Mouse (Mus musculus) hindbrain, embryonic 16.5 days (tissue): ENCODE results near the gene Rasa3. TPM values are rescaled to one million over a fixed set of nuclear protein-coding genes. Genes with fewer than 3 reads are reported as not detected.

Experiments
- ATAC-seq: fragments of 200-750 bp; cut with Nextera tagmentation; 2 replicates; pipeline ENCODE4 v1.8.0; 2017; ENCODE audit warnings: moderate TSS enrichment, moderate library complexity
- H3K27ac ChIP-seq: fragments of 300-500 bp; sonication (generic); 2 replicates; pipeline ENCODE4 v1.5.1; 2014; ENCODE audit warnings: low read depth, mild to moderate bottlenecking, control low read depth, low read length, moderate library complexity
- H3K27me3 ChIP-seq: fragments of 300-500 bp; sonication (generic); replicated peaks from 2 replicates; pipeline ENCODE4 v1.6.1; 2014; ENCODE audit warnings: low read length; ENCODE audit not compliant: control insufficient read depth, insufficient read depth
- H3K36me3 ChIP-seq: fragments of 300-500 bp; sonication (generic); 2 replicates; pipeline ENCODE4 v1.6.1; 2014; ENCODE audit warnings: mild to moderate bottlenecking, low read length, moderate library complexity, mixed read lengths; ENCODE audit not compliant: control insufficient read depth, insufficient read depth
- H3K4me1 ChIP-seq: fragments of 300-500 bp; sonication (generic); 2 replicates; pipeline ENCODE4 v1.6.1; 2014; ENCODE audit warnings: low read depth, low read length; ENCODE audit not compliant: control insufficient read depth, insufficient read depth
- H3K4me2 ChIP-seq: fragments of 300-500 bp; sonication (generic); 2 replicates; pipeline ENCODE4 v1.6.1; 2014; ENCODE audit warnings: mild to moderate bottlenecking, low read length, control low read depth, moderate library complexity
- H3K4me3 ChIP-seq: fragments of 300-500 bp; sonication (generic); 2 replicates; pipeline ENCODE4 v1.5.1; 2014; ENCODE audit warnings: mild to moderate bottlenecking, low read length, control low read depth, moderate library complexity
- H3K9ac ChIP-seq: fragments of 300-500 bp; sonication (generic); 2 replicates; pipeline ENCODE4 v1.6.1; 2014; ENCODE audit warnings: low read depth, mild to moderate bottlenecking, control low read depth, low read length, moderate library complexity
- H3K9me3 ChIP-seq: fragments of 300-500 bp; sonication (generic); 2 replicates; pipeline ENCODE4 v1.6.1; 2014; ENCODE audit warnings: mild to moderate bottlenecking, low read length, moderate library complexity; ENCODE audit not compliant: control insufficient read depth
- WGBS: fragments of 180-500 bp; shearing (Covaris S2); extraction: QIAGEN DNeasy Blood & Tissue Kit; methylation state at CpG from one replicate; pipeline ENCODE4 v1.1.7; 2014; 5-methylcytosine and 5-hydroxymethylcytosine counted together
- polyA plus RNA-seq: library from polyadenylated mRNA; unstranded; fragments of >200 nt; fragmentation: Nextera tagmentation; extraction: Ambion mirVana; gene quantifications from 2 replicates; pipeline ENCODE4 v1.2.1, GENCODE M21; 2015

Gene Rasa3
- polyA plus RNA-seq, 1 experiment from 2014 or later, result 43.5 TPM

DNA sequence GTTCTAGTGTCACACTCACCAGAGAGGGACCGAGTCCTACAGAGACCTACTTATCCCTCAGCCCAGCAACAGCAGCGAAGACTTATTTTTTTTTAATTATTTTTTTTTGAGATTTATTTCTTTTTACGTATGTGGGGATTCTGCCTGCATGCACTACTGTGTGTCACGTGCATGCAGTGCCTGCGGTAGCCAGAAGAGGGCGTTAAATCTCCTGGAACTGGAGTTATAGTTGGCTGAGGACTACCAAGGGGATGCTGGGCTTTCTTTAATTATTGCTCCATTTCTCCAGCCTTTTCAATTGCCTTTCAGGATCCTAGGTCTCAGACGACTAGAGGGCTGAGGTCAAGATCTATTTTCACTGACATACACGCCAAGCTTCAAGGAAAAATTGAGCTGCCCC is 74.8 kb downstream of the Rasa3 start:
- Histone ChIP-seq H3K4me1 (no peaks in the 10 kb centered on the region), H3K27me3 (no peaks in the 10 kb centered on the region), H3K9me3 (no peaks in the 10 kb centered on the region), H3K4me3 (no peak overlapping the region), H3K9ac (no peak overlapping the region), H3K4me2 (no peak overlapping the region), H3K27ac (no peak overlapping the region), H3K36me3 (peaks cover 3% of the 10 kb centered on the region)
- ATAC-seq, result peak; percentile 55; the same call in 1 of the 2 replicates
- 50% methylated on average over 8 of the region's 8 CpGs for whole genome bisulfite sequencing

DNA sequence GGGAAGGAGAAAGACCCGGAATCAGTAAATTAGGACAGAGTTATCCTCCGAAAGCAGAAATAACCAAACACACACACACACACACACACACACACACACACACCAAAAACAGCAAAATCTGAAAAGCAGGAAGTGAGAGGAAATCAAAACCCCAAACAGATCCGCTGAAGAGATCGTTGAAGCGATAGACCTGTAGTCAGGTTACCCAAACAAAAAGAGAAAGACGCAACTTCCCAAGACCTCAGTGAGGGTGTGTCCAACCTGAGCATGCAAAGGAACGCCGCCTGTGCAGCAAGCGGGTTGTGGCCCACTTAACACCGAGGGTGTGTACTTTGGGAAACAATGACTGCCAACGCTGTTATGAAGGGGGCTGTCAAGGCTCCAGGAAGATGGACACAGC is 76.2 kb downstream of the Rasa3 start:
- Histone ChIP-seq H3K36me3 (peaks cover 15% of the 10 kb centered on the region), H3K4me3 (no peak overlapping the region), H3K4me1 (no peaks in the 10 kb centered on the region), H3K9ac (no peak overlapping the region), H3K4me2 (no peak overlapping the region), H3K27ac (no peak overlapping the region), H3K27me3 (no peaks in the 10 kb centered on the region), H3K9me3 (no peaks in the 10 kb centered on the region)
- WGBS, result 88% methylated on average over 11 of the region's 11 CpGs
- ATAC-seq, result no peak

DNA sequence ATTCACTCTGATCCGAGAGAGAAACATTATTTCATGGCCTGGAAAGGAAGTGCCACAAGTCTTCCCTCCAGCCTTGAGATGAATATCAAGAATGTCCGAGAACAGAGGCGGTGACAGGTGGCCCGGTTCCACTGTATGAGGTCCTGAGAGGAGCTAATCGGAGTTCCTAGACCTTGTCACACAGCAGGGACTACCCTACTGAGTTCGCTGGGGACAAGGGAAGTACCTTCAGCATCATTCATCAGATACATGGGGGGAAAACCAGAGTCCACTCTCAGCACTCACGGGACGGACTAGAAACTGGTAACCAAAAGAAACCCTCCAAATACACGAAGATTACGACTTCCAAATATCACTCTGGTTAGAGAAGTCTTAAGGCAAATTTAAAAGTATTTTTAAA is 76.7 kb downstream of the Rasa3 start:
- H3K9ac ChIP-seq, result no peak overlapping the region
- no peak for ATAC-seq
- no peaks in the 10 kb centered on the region for H3K9me3 ChIP-seq
- no peaks in the 10 kb centered on the region for H3K27me3 ChIP-seq
- no peak overlapping the region for H3K4me3 ChIP-seq
- WGBS, result 91% methylated on average over 10 of the region's 10 CpGs
- H3K27ac ChIP-seq, result no peak overlapping the region
- no peaks in the 10 kb centered on the region for H3K4me1 ChIP-seq
- peaks cover 15% of the 10 kb centered on the region for H3K36me3 ChIP-seq
- H3K4me2 ChIP-seq, result no peak overlapping the region

DNA sequence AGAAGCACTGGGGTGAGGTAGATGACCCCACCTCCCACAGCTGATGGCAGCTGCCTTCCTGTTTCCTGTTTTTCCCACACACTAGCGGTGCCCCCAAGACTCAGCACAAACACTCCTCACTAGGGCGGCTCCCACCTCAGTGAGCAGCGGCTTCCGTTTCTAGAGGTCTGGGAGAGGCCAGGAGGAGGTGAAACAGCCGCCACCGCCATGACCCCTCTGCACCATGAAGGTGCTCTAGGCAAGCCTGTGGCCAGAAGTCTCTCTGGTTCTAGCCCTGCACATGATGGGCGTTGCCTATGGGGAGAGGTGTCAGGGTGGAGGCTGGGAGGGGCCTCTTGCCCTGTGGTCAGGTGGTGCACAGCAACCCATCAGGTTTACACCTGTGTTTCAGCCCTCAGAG is 77.2 kb downstream of the Rasa3 start:
- Histone ChIP-seq H3K9me3 (no peaks in the 10 kb centered on the region), H3K4me3 (no peak overlapping the region), H3K4me1 (no peaks in the 10 kb centered on the region), H3K36me3 (peaks cover 15% of the 10 kb centered on the region), H3K27ac (no peak overlapping the region), H3K9ac (no peak overlapping the region), H3K4me2 (no peak overlapping the region), H3K27me3 (no peaks in the 10 kb centered on the region)
- ATAC-seq, result no peak
- 86% methylated on average over 7 of the region's 7 CpGs for WGBS

DNA sequence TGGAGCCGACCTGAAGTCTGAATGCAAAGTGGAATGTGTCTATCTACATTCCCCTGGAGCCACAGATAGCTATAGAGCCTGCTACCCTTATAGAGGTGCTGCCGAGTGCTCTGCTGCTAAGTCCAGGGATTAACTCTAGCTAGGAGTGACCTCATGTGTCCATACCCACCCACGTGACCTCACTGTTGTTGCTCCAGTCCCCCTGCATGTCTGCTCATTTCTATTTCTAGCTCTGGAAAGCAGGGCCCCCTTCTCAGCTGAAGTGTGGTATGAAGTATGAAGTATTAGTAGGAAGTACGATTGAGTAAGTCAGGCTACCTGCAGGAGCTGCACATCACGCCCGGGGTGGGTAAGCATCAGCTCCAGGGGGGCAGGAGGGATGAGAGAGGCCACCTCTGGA is 79.6 kb downstream of the Rasa3 start:
- no peak for ATAC-seq
- 91% methylated on average over 6 of the region's 6 CpGs for WGBS
- Histone ChIP-seq H3K4me2 (no peak overlapping the region), H3K4me1 (no peaks in the 10 kb centered on the region), H3K27me3 (no peaks in the 10 kb centered on the region), H3K9ac (no peak overlapping the region), H3K36me3 (peaks cover 15% of the 10 kb centered on the region), H3K4me3 (no peak overlapping the region), H3K27ac (no peak overlapping the region), H3K9me3 (no peaks in the 10 kb centered on the region)

DNA sequence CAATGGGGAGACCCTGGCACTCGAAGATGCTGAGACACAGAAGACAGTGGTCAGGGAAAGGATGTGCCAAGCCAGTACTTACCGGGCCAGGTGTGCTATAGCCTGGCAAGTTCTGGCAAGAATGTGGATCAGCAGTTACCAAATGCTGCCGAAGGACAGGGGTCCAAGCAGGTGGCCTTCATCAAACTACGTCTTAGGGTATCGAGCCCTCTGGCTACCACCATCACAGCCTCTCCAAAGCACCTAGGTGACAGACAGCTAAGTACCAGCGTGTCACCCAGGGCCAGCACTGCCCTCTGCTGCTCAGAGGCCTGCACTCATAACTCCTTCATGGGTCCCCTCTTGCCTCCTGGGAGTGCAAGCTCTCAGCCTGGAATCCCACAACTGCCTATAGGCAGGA is 81.5 kb downstream of the Rasa3 start:
- Histone ChIP-seq H3K36me3 (peaks cover 15% of the 10 kb centered on the region), H3K4me2 (no peak overlapping the region), H3K27ac (no peak overlapping the region), H3K9ac (no peak overlapping the region), H3K9me3 (no peaks in the 10 kb centered on the region), H3K27me3 (no peaks in the 10 kb centered on the region), H3K4me3 (no peak overlapping the region), H3K4me1 (no peaks in the 10 kb centered on the region)
- no peak for ATAC-seq
- WGBS, result 93% methylated on average over 6 of the region's 6 CpGs

DNA sequence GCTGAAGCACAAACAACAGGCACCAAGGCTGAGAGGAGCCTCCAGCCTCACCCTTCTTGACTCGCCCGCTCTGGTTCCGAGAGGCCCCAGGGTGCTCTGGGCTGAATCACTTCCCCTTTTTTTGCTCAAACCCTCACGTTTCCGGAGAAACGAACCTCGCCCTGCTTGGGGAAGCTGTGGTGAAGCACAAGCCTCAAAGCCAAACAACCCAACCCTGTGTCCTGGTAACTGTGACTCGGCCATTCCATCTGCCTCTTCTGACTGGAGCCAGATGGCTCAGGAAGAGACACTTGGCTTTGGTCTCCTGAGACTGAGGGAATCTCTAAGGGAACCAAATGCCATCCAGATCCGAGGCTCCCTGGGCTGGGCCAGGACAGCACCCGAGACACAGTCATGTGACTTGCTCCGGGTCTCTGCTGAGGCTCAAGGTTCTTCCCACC is 82.5 kb downstream of the Rasa3 start:
- H3K9me3 ChIP-seq, result no peaks in the 10 kb centered on the region
- H3K4me2 ChIP-seq, result no peak overlapping the region
- no peak overlapping the region for H3K4me3 ChIP-seq
- H3K27ac ChIP-seq, result no peak overlapping the region
- no peak for ATAC-seq
- peaks cover 15% of the 10 kb centered on the region for H3K36me3 ChIP-seq
- no peak overlapping the region for H3K9ac ChIP-seq
- no peaks in the 10 kb centered on the region for H3K27me3 ChIP-seq
- no peaks in the 10 kb centered on the region for H3K4me1 ChIP-seq
- 80% methylated on average over 11 of the region's 11 CpGs for WGBS

DNA sequence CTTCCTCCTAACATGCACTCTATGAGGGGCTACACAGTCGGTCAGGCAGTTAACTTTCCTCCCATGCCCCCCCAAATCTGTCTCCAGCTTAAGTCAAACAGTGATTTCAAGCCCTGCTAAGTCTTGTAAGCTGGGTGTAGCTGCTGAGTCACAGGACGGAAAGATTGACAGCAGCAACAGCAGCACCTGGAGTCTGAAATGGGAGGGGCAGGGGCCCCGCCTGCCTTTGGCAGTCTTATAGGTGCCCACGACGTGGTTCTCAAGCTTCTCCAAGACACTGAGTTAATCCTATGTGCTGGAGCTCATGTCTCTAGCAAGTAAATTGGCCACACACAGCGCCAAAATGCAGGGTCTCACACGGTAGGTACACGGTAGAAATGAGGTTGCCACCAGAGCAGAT is 84.1 kb downstream of the Rasa3 start:
- peaks cover 15% of the 10 kb centered on the region for H3K36me3 ChIP-seq
- H3K9me3 ChIP-seq, result no peaks in the 10 kb centered on the region
- H3K27me3 ChIP-seq, result no peaks in the 10 kb centered on the region
- H3K4me1 ChIP-seq, result no peaks in the 10 kb centered on the region
- H3K9ac ChIP-seq, result no peak overlapping the region
- 87% methylated on average over 8 of the region's 8 CpGs for WGBS
- H3K27ac ChIP-seq, result no peak overlapping the region
- H3K4me2 ChIP-seq, result no peak overlapping the region
- H3K4me3 ChIP-seq, result no peak overlapping the region
- no peak for ATAC-seq

DNA sequence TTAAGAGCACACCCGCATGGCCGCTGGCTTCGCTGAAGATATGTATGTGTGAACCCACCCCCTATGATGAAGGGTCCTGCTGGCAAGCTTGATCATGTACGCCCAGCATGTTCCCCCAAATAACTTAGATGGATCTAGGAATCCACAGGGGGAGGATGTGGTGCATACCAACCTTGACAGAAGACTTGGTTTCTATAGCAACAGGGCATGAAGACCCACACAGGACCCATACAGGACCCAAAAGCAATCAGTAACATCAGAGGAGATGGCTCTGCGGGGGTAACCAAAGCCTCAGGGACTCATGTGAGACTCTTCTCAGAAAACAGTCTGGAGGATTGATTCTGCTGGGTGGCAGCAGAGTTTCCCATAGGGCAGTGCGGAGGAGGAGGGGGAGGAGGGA is 86.2 kb downstream of the Rasa3 start:
- Histone ChIP-seq H3K4me3 (no peak overlapping the region), H3K9me3 (no peaks in the 10 kb centered on the region), H3K27me3 (no peaks in the 10 kb centered on the region), H3K4me1 (no peaks in the 10 kb centered on the region), H3K36me3 (peaks cover 4% of the 10 kb centered on the region), H3K27ac (no peak overlapping the region), H3K9ac (no peak overlapping the region), H3K4me2 (no peak overlapping the region)
- 61% methylated on average over 6 of the region's 6 CpGs for WGBS
- peak; percentile 89 for ATAC-seq

DNA sequence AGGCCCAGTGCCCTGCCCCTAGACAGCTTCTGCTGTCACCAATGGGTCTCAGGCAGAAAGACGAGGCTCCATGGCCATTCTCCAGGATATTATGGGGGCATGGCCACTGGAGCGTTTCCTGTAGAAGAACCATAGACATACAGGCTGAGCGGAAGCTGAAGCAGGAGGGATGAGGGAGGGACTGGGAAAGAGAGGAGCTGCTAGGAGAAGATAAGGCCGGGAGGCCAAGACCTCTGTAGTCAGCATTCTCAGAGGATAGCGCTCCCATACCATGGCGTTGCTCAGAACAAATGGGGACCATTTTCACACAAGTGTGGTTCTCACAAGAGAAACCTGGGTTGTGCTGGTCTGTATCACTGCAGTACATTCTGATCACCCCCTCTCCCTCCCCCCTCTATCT is 88.3 kb downstream of the Rasa3 start:
- Histone ChIP-seq H3K27ac (no peak overlapping the region), H3K36me3 (peaks cover 14% of the 10 kb centered on the region), H3K4me3 (no peak overlapping the region), H3K27me3 (no peaks in the 10 kb centered on the region), H3K4me1 (no peaks in the 10 kb centered on the region), H3K4me2 (no peak overlapping the region), H3K9me3 (no peaks in the 10 kb centered on the region), H3K9ac (no peak overlapping the region)
- WGBS, result 84% methylated on average over 6 of the region's 6 CpGs
- no peak for ATAC-seq
